8 mouse cellular contexts compared by ENCODE assay signal in genomic region chr5:120502675-120503143, GRCm38 (mm10). TPM values are rescaled to one million over a fixed set of nuclear protein-coding genes. Genes with fewer than 3 reads are reported as not detected.
DNase-seq lines count a peak whose midpoint lies in the region; ATAC-seq lines count a peak whose summit lies in the region.

No protein-coding gene starts in this region.

- no peaks in the 10 kb centered on the region for H3K27me3 ChIP-seq in forebrain, embryonic 16.5 days (replicated peaks; ENCODE audit: control insufficient read depth, insufficient read depth, low read length)

- peak overlapping the region; percentile 85 for H3K9ac ChIP-seq in forebrain, embryonic 16.5 days (replicated peaks; ENCODE audit: low read depth, low read length)

- peak; percentile 33 for DNase-seq in kidney, adult 11 months
- no peak for DNase-seq in kidney, postnatal 14 days
- peak; percentile 51 for DNase-seq in Muller cell, postnatal 12 days (ENCODE audit: inconsistent ontology term)
- DNase-seq in thymus, postnatal 0 days (ENCODE audit: low spot score) = no peak
- no peak for DNase-seq in layer of hippocampus, adult 9-10 months (ENCODE audit: low spot score)
- DNase-seq in c-Kit-positive CD71-positive TER-119-positive erythroid progenitor cells, embryonic 14.5 days (ENCODE audit: low spot score) = no peak

- no peak overlapping the region for H3K27ac ChIP-seq in forebrain, embryonic 16.5 days (ENCODE audit: low read length)

- 8% methylated on average over 12 of the region's 12 CpGs for WGBS in forebrain, embryonic 16.5 days

- no peaks in the 10 kb centered on the region for H3K9me3 ChIP-seq in forebrain, embryonic 16.5 days (ENCODE audit: control insufficient read depth, low read length)

- H3K4me1 ChIP-seq in forebrain, embryonic 16.5 days (replicated peaks; ENCODE audit: control insufficient read depth, insufficient read depth, low read length) = peaks cover 19% of the 10 kb centered on the region

- ATAC-seq in forebrain, embryonic 16.5 days = no peak
- ATAC-seq in megakaryocyte-erythroid progenitor cell, adult 5-6 weeks (replicated peaks; ENCODE audit: low FRiP score, low TSS enrichment, poor library complexity, severe bottlenecking) = 0 out of 2 replicates have a peak, but pooled peaks have one; percentile 2

- no peaks in the 10 kb centered on the region for H3K36me3 ChIP-seq in forebrain, embryonic 16.5 days (ENCODE audit: control insufficient read depth, insufficient read depth)

- peak overlapping the region; percentile 93 for H3K4me2 ChIP-seq in forebrain, embryonic 16.5 days (ENCODE audit: low read length)

- H3K4me3 ChIP-seq in forebrain, embryonic 16.5 days (replicated peaks; ENCODE audit: low read length) = peak overlapping the region; percentile 87

RNA-seq across cellular contexts. Expression of gene Plbd2, which starts 0.7 kb away (rescaled TPM):
- polyA plus RNA-seq in forebrain, embryonic 16.5 days (2015; fragmentation: Nextera tagmentation; extraction: Ambion mirVana) = 22.9 and 24.6 TPM in 2 replicates
- total RNA-seq in megakaryocyte-erythroid progenitor cell, adult 5-6 weeks (2014; fragmentation: Nextera tagmentation) = 13.6 and 20.8 TPM in 2 replicates
- total RNA-seq in megakaryocyte-erythroid progenitor cell, adult 5-6 weeks (2017) = 6.3 and 8.7 TPM in 2 replicates
- 31.0 and 33.9 TPM in 2 replicates for polyA plus RNA-seq in thymus, postnatal 0 days (2015; fragmentation: Nextera tagmentation; extraction: Ambion mirVana)

RNA-seq across cellular contexts. Expression of gene Slc8b1, which starts 8.3 kb away (rescaled TPM):
- 1.9 and 2.0 TPM in 2 replicates for polyA plus RNA-seq in forebrain, embryonic 16.5 days (2015; fragmentation: Nextera tagmentation; extraction: Ambion mirVana)
- total RNA-seq in megakaryocyte-erythroid progenitor cell, adult 5-6 weeks (2014; fragmentation: Nextera tagmentation) = 0.35 and 1.6 TPM in 2 replicates
- 0.09 and 1.7 TPM in 2 replicates for total RNA-seq in megakaryocyte-erythroid progenitor cell, adult 5-6 weeks (2017)
- 4.6 and 5.0 TPM in 2 replicates for polyA plus RNA-seq in thymus, postnatal 0 days (2015; fragmentation: Nextera tagmentation; extraction: Ambion mirVana)

RNA-seq across cellular contexts. Expression of gene Sds, which starts 26.4 kb away (rescaled TPM):
- not detected in 2 replicates for polyA plus RNA-seq in forebrain, embryonic 16.5 days (2015; fragmentation: Nextera tagmentation; extraction: Ambion mirVana)
- not detected in 2 replicates for total RNA-seq in megakaryocyte-erythroid progenitor cell, adult 5-6 weeks (2014; fragmentation: Nextera tagmentation)
- total RNA-seq in megakaryocyte-erythroid progenitor cell, adult 5-6 weeks (2017) = not detected in 2 replicates
- 0.14 and 0.24 TPM in 2 replicates for polyA plus RNA-seq in thymus, postnatal 0 days (2015; fragmentation: Nextera tagmentation; extraction: Ambion mirVana)

RNA-seq across cellular contexts. Expression of gene Sdsl, which starts 30.1 kb away (rescaled TPM):
- 1.9 and 2.3 TPM in 2 replicates for polyA plus RNA-seq in forebrain, embryonic 16.5 days (2015; fragmentation: Nextera tagmentation; extraction: Ambion mirVana)
- 59.5 and 72.1 TPM in 2 replicates for total RNA-seq in megakaryocyte-erythroid progenitor cell, adult 5-6 weeks (2014; fragmentation: Nextera tagmentation)
- 58.5 and 67.3 TPM in 2 replicates for total RNA-seq in megakaryocyte-erythroid progenitor cell, adult 5-6 weeks (2017)
- polyA plus RNA-seq in thymus, postnatal 0 days (2015; fragmentation: Nextera tagmentation; extraction: Ambion mirVana) = 1.2 and 1.3 TPM in 2 replicates

Comparison
In these comparisons a context has a peak if more than half of its experiments do, and no peak if none do; other contexts are left out.
1. DNase-seq: peak in kidney, adult 11 months (single experiment) and Muller cell, postnatal 12 days (single experiment); none in kidney, postnatal 14 days (single experiment), thymus, postnatal 0 days (single experiment), layer of hippocampus, adult 9-10 months (single experiment) and c-Kit-positive CD71-positive TER-119-positive erythroid progenitor cells, embryonic 14.5 days (single experiment).